Mouse (Mus musculus) liver, adult 2 months (tissue): Measurements from ENCODE around the gene Ckap5.

Source experiments
- CTCF ChIP-seq: fragments of 200-500 bp; IDR thresholded peaks from 2 replicates; pipeline ENCODE4 v1.5.1; 2011; ENCODE audit warnings: low read depth, low read length, control low read depth
- POLR2A ChIP-seq: fragments of 200-500 bp; IDR thresholded peaks from 2 replicates; pipeline ENCODE4 v1.6.1; 2011; ENCODE audit warnings: low read length, control low read depth; ENCODE audit not compliant: insufficient read depth; ENCODE audit errors: extremely low read depth

- no peak for TF ChIP-seq POLR2A
- TF ChIP-seq CTCF: no peak
Observed at GRCm38 (mm10) chr2:91631826-91632225, 105.3 kb downstream of the Ckap5 start.
